Mouse (Mus musculus) midbrain, embryonic 14.5 days (tissue): ENCODE data around the gene Morc2a. TPM values are rescaled to one million over a fixed set of nuclear protein-coding genes. Genes with fewer than 3 reads are reported as not detected.

ENCODE experiments used
- ATAC-seq: fragments of 200-750 bp; cut with Nextera tagmentation; 2 replicates; pipeline ENCODE4 v1.8.0; 2017; ENCODE audit warnings: moderate number of reproducible peaks, moderate library complexity; ENCODE audit not compliant: low FRiP score, low TSS enrichment
- DNase-seq: peaks from one replicate; pipeline ENCODE4 v3.0.0-alpha.2; 2015
- H3K27ac ChIP-seq: fragments of 300-500 bp; sonication (generic); replicated peaks from 2 replicates; pipeline ENCODE4 v1.5.1; 2014; ENCODE audit warnings: mild to moderate bottlenecking, low read depth, low read length, moderate library complexity
- H3K27me3 ChIP-seq: fragments of 300-500 bp; sonication (generic); 2 replicates; pipeline ENCODE4 v1.6.1; 2014; ENCODE audit warnings: low read length, control low read depth, mixed read lengths; ENCODE audit not compliant: control insufficient read depth, insufficient read depth
- H3K36me3 ChIP-seq: fragments of 300-500 bp; sonication (generic); 2 replicates; pipeline ENCODE4 v1.6.1; 2014; ENCODE audit warnings: low read length, control low read depth; ENCODE audit not compliant: control insufficient read depth, insufficient read depth
- H3K4me1 ChIP-seq: fragments of 300-500 bp; sonication (generic); 2 replicates; pipeline ENCODE4 v1.6.1; 2014; ENCODE audit warnings: mild to moderate bottlenecking, antibody characterized with exemption, low read length, control low read depth; ENCODE audit not compliant: control insufficient read depth, insufficient read depth
- H3K4me2 ChIP-seq: fragments of 300-500 bp; sonication (generic); 2 replicates; pipeline ENCODE4 v1.6.1; 2014; ENCODE audit warnings: mild to moderate bottlenecking, low read length, moderate library complexity
- H3K4me3 ChIP-seq: fragments of 300-500 bp; sonication (generic); replicated peaks from 2 replicates; pipeline ENCODE4 v1.5.1; 2014; ENCODE audit warnings: low read depth, low read length
- H3K9ac ChIP-seq: fragments of 300-500 bp; sonication (generic); replicated peaks from 2 replicates; pipeline ENCODE4 v1.6.1; 2014; ENCODE audit warnings: mild to moderate bottlenecking, low read length, moderate library complexity
- H3K9me3 ChIP-seq: fragments of 300-500 bp; sonication (generic); 2 replicates; pipeline ENCODE4 v1.6.1; 2016; ENCODE audit warnings: low read length, control low read depth, mixed read lengths; ENCODE audit not compliant: control insufficient read depth
- WGBS: fragments of 180-500 bp; shearing (Covaris S2); extraction: QIAGEN DNeasy Blood & Tissue Kit; methylation state at CpG from one replicate; pipeline ENCODE4 v1.1.7; 2014; 5-methylcytosine and 5-hydroxymethylcytosine counted together
- polyA plus RNA-seq: library from polyadenylated mRNA; unstranded; fragments of >200 nt; fragmentation: Nextera tagmentation; extraction: Ambion mirVana; gene quantifications from 2 replicates; pipeline ENCODE4 v1.2.1, GENCODE M21; 2014

Gene Morc2a
- polyA plus RNA-seq, 1 experiment from 2014 or later, result 32.1 TPM

GRCm38 (mm10) chr11:3674545-3674944 is 25.6 kb downstream of the Morc2a start:
- ATAC-seq, result no peak

GRCm38 (mm10) chr11:3676423-3676822 is 27.4 kb downstream of the Morc2a start:
- DNase-seq (no peak), ATAC-seq (no peak)
- 100% methylated on average over 5 of the region's 5 CpGs for WGBS
- H3K27ac ChIP-seq, result no peak overlapping the region
- H3K4me1 ChIP-seq, result no peaks in the 10 kb centered on the region
- H3K9ac ChIP-seq, result no peak overlapping the region
- no peaks in the 10 kb centered on the region for H3K9me3 ChIP-seq
- H3K36me3 ChIP-seq, result peaks cover 97% of the 10 kb centered on the region
- H3K4me2 ChIP-seq, result no peak overlapping the region
- no peaks in the 10 kb centered on the region for H3K27me3 ChIP-seq
- H3K4me3 ChIP-seq, result no peak overlapping the region

More at GRCm38 (mm10) chr11:3674545-3674944, 25.6 kb downstream of the Morc2a start:
- WGBS, result 95% methylated on average over 4 of the region's 4 CpGs
- Histone ChIP-seq H3K27me3 (no peaks in the 10 kb centered on the region), H3K4me3 (no peak overlapping the region), H3K9ac (no peak overlapping the region), H3K36me3 (peaks cover 97% of the 10 kb centered on the region), H3K4me1 (no peaks in the 10 kb centered on the region), H3K4me2 (no peak overlapping the region), H3K9me3 (no peaks in the 10 kb centered on the region), H3K27ac (no peak overlapping the region)
- no peak for DNase-seq

GRCm38 (mm10) chr11:3677204-3677603 is 28.2 kb downstream of the Morc2a start:
- no peaks in the 10 kb centered on the region for H3K9me3 ChIP-seq
- no peak overlapping the region for H3K4me3 ChIP-seq
- no peak overlapping the region for H3K4me2 ChIP-seq
- DNase-seq (no peak), ATAC-seq (no peak)
- H3K27me3 ChIP-seq, result no peaks in the 10 kb centered on the region
- H3K9ac ChIP-seq, result no peak overlapping the region
- peaks cover 96% of the 10 kb centered on the region for H3K36me3 ChIP-seq
- no peak overlapping the region for H3K27ac ChIP-seq
- 77% methylated on average over 6 of the region's 6 CpGs for WGBS
- H3K4me1 ChIP-seq, result no peaks in the 10 kb centered on the region

- Histone ChIP-seq H3K36me3 (peaks cover 95% of the 10 kb centered on the region), H3K4me2 (no peak overlapping the region), H3K27me3 (no peaks in the 10 kb centered on the region), H3K4me1 (no peaks in the 10 kb centered on the region), H3K4me3 (no peak overlapping the region), H3K9ac (no peak overlapping the region), H3K9me3 (no peaks in the 10 kb centered on the region), H3K27ac (no peak overlapping the region)
- WGBS, result 98% methylated on average over 3 of the region's 3 CpGs
- DNase-seq (no peak), ATAC-seq (no peak)
Observed at GRCm38 (mm10) chr11:3679771-3680170, 30.8 kb downstream of the Morc2a start.

- Histone ChIP-seq H3K9ac (no peak overlapping the region), H3K36me3 (peaks cover 95% of the 10 kb centered on the region), H3K4me3 (no peak overlapping the region), H3K9me3 (no peaks in the 10 kb centered on the region), H3K27ac (no peak overlapping the region), H3K27me3 (no peaks in the 10 kb centered on the region), H3K4me1 (no peaks in the 10 kb centered on the region), H3K4me2 (no peak overlapping the region)
- 94% methylated on average over 11 of the region's 11 CpGs for WGBS
- ATAC-seq, result no peak
- no peak for DNase-seq
Observed at GRCm38 (mm10) chr11:3683696-3684095, 34.7 kb downstream of the Morc2a start.

GRCm38 (mm10) chr11:3684232-3684631 is 35.2 kb downstream of the Morc2a start:
- Histone ChIP-seq H3K27ac (no peak overlapping the region), H3K4me2 (no peak overlapping the region), H3K4me1 (no peaks in the 10 kb centered on the region), H3K36me3 (peaks cover 96% of the 10 kb centered on the region), H3K4me3 (no peak overlapping the region), H3K9ac (no peak overlapping the region), H3K27me3 (no peaks in the 10 kb centered on the region), H3K9me3 (no peaks in the 10 kb centered on the region)
- 96% methylated on average over 1 of the region's 1 CpGs for WGBS
- no peak for DNase-seq
- no peak for ATAC-seq

- H3K27ac ChIP-seq, result no peak overlapping the region
- DNase-seq, result no peak
- no peaks in the 10 kb centered on the region for H3K9me3 ChIP-seq
- H3K4me2 ChIP-seq, result no peak overlapping the region
- 90% methylated on average over 5 of the region's 5 CpGs for WGBS
- H3K4me1 ChIP-seq, result no peaks in the 10 kb centered on the region
- no peaks in the 10 kb centered on the region for H3K27me3 ChIP-seq
- no peak overlapping the region for H3K4me3 ChIP-seq
- ATAC-seq, result no peak
- no peak overlapping the region for H3K9ac ChIP-seq
- peaks cover 96% of the 10 kb centered on the region for H3K36me3 ChIP-seq
Observed at GRCm38 (mm10) chr11:3684723-3685430, 35.9 kb downstream of the Morc2a start.

GRCm38 (mm10) chr11:3685431-3685830 is 36.4 kb downstream of the Morc2a start:
- Histone ChIP-seq H3K27me3 (no peaks in the 10 kb centered on the region), H3K4me2 (no peak overlapping the region), H3K9ac (no peak overlapping the region), H3K27ac (no peak overlapping the region), H3K4me3 (no peak overlapping the region), H3K36me3 (peaks cover 96% of the 10 kb centered on the region), H3K4me1 (no peaks in the 10 kb centered on the region), H3K9me3 (no peaks in the 10 kb centered on the region)
- no peak for ATAC-seq
- WGBS, result 96% methylated on average over 8 of the region's 8 CpGs
- no peak for DNase-seq

- H3K4me3 ChIP-seq, result no peak overlapping the region
- DNase-seq (no peak), ATAC-seq (no peak)
- 97% methylated on average over 2 of the region's 2 CpGs for WGBS
- H3K27ac ChIP-seq, result no peak overlapping the region
- no peaks in the 10 kb centered on the region for H3K4me1 ChIP-seq
- H3K4me2 ChIP-seq, result no peak overlapping the region
- no peaks in the 10 kb centered on the region for H3K27me3 ChIP-seq
- H3K36me3 ChIP-seq, result peaks cover 93% of the 10 kb centered on the region
- H3K9me3 ChIP-seq, result no peaks in the 10 kb centered on the region
- H3K9ac ChIP-seq, result no peak overlapping the region
Observed at GRCm38 (mm10) chr11:3686318-3686717, 37.3 kb downstream of the Morc2a start.
